Mouse (Mus musculus) midbrain, embryonic 10.5 days (tissue): ENCODE results near the gene Ccdc137. TPM values are rescaled to one million over a fixed set of nuclear protein-coding genes. Genes with fewer than 3 reads are reported as not detected.
A peak's percentile ranks its signal among the peaks of the same experiment; 100 is the strongest.
"Not testable (repeated sequence)": the region's sequence is repeated elsewhere in the genome, so short reads cannot be mapped to it uniquely, and the experiment has no call there.

Source experiments
- DNase-seq: peaks from one replicate; pipeline ENCODE4 v3.0.0-alpha.2; 2017; ENCODE audit warnings: low spot score
- H3K27ac ChIP-seq: fragments of 300-500 bp; sonication (generic); replicated peaks from 2 replicates; pipeline ENCODE4 v1.5.1; 2016; ENCODE audit warnings: mild to moderate bottlenecking
- H3K27me3 ChIP-seq: fragments of 300-500 bp; sonication (generic); 2 replicates; pipeline ENCODE4 v1.6.1; 2016; ENCODE audit warnings: low read depth, mild to moderate bottlenecking; ENCODE audit not compliant: poor library complexity, severe bottlenecking
- H3K36me3 ChIP-seq: fragments of 300-500 bp; sonication (generic); 2 replicates; pipeline ENCODE4 v1.6.1; 2016; ENCODE audit warnings: mild to moderate bottlenecking, moderate library complexity
- H3K4me1 ChIP-seq: fragments of 300-500 bp; sonication (generic); 2 replicates; pipeline ENCODE4 v1.6.1; 2016
- H3K4me3 ChIP-seq: fragments of 300-500 bp; sonication (generic); 2 replicates; pipeline ENCODE4 v1.5.1; 2016; ENCODE audit warnings: mild to moderate bottlenecking, moderate library complexity
- H3K9me3 ChIP-seq: fragments of 300-500 bp; sonication (generic); replicated peaks from 2 replicates; pipeline ENCODE4 v1.6.1; 2016; ENCODE audit warnings: mild to moderate bottlenecking
- WGBS: fragments of 180-500 bp; shearing (Covaris S2); methylation state at CpG from one replicate; pipeline ENCODE4 v1.1.7; 2016; 5-methylcytosine and 5-hydroxymethylcytosine counted together
- polyA plus RNA-seq: library from polyadenylated mRNA; unstranded; fragments of >200 nt; fragmentation: Nextera tagmentation; extraction: Ambion mirVana; gene quantifications from 2 replicates; pipeline ENCODE4 v1.2.1, GENCODE M21; 2016

Gene Ccdc137
- polyA plus RNA-seq: 38.9 and 41.8 TPM in 2 replicates

DNA sequence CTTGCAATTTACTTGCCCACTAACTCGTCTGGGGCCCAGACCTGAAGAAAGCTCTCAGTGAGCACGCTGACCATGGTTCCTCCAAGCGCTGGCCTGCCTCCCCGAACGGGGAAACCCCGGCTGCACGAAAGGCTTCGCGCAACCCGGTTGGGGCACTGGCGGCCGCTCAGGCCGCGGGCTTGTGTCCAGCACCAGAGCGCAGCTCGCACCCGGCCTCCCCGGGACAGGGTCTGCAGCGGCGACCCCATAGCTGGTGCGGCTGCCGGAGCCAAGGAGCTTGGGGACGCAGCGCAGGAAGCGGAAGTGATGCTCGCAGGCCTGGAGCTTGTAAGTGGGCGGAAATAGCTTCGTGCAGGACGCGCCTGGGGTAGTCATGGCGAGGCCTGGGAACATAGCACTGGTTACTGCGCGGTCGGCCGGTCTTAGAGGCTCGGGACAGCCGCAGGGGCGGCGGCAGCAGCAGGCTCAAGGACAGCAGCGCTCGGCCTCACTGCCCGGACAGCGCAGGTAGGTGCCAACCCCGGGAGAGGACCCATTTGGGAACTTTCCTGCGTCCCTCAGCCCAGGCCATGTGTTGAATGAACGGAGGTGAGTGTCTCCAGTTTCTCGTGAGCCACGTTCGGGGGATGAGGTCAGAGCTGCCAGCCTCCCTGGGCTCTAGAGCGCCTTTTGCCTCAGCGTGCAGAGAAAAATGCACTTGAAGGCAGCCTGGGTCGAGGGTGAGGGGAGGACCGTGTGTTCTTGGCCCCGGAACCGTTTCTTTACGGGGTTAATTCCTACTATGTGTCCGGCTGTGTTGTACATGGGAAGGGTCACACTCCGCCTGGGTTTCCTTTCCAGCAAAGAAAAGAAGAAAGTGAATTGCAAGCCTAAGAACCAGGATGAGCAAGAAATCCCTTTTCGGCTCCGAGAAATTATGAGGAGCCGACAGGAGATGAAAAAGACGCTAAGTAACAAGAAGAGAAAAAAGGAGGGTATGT, at the start of gene Ccdc137, which contains the start of gene Oxld1:
TSS of gene Ccdc137 (plus strand) at position 344 of the 980 bp plus-strand sequence.
TSS of gene Oxld1 (minus strand) at position 297 of the 980 bp plus-strand sequence.
- Histone ChIP-seq H3K27me3 (no peaks in the 10 kb centered on the region), H3K36me3 (peaks cover 44% of the 10 kb centered on the region)
- WGBS: 5% methylated on average over 62 of the region's 62 CpGs

DNA sequence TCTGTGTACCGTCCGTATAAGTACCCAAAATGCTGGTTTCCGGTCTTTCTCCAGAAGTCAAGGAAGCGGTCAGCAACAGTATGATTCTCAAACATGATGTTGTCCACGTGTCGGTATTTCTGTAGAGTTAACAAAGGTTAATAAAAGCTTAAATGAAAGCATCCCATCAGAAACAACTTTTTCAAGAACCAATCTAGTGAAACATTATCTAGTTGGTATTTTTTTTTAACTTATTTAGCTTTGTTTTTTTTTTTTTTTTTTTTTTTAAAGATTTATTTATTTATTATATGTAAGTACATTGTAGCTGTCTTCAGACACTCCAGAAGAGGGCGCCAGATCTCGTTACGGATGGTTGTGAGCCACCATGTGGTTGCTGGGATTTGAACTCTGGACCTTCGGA, 44.3 kb upstream of the Ccdc137 start:
- not testable (repeated sequence) for DNase-seq, H3K27ac ChIP-seq, H3K9me3 ChIP-seq, H3K27me3 ChIP-seq, H3K4me3 ChIP-seq, H3K4me1 ChIP-seq
- 94% methylated on average over 9 of the region's 10 CpGs for whole genome bisulfite sequencing
- H3K36me3 ChIP-seq: peaks cover 98% of the 10 kb centered on the region

More for the DNA sequence above, at the start of gene Ccdc137, which contains the start of gene Oxld1:
- H3K9me3 ChIP-seq: no peaks in the 10 kb centered on the region
- peaks cover 27% of the 10 kb centered on the region for H3K4me1 ChIP-seq
- peak within 1 kb of the TSS; percentile 94 for H3K27ac ChIP-seq
- peak within 1 kb of the TSS; percentile 94 for H3K4me3 ChIP-seq
- DNase-seq: peak; percentile 88

DNA sequence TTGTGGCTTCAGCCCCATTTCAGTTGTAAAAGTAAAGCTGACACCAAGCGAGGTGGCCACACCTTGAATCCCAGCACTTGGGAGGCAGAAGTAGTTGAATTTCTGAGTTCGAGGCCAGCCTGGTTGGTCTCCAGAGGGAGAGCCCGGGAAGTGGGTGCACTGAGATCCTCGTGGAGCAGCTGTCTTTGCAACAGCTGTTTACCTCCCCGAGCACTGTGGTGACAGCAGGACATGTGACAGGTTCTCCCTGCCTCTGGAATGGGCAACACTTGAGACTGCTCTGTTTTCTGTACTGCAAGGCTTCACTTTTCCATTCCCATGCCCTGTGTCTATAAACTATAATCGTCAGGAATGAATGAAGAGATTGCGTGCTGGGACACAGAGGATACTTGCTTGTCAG, 40.1 kb upstream of the Ccdc137 start:
- Histone ChIP-seq H3K27me3 (no peaks in the 10 kb centered on the region), H3K36me3 (peaks cover 97% of the 10 kb centered on the region), H3K4me1 (no peaks in the 10 kb centered on the region), H3K27ac (no peak overlapping the region), H3K4me3 (no peak overlapping the region), H3K9me3 (no peaks in the 10 kb centered on the region)
- 94% methylated on average over 7 of the region's 7 CpGs for WGBS
- no peak for DNase-seq

DNA sequence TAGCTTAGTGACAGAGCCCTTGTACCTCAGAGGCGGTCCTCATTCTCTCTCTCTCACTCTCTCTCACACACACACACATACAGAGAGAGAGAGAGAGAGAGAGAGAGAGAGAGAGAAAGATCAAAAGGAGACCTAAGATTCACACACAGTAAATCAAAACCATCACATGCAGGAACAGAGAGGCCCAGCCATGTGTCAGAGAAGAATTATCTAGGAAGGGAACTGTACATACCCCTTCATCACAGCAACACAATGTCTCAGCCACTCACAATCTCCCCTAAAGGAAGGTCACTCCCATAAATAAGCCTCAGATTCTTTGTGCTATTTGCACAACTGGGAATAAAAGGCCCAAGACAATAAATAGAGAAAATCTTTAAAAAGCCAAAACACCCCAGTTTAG, 39.3 kb upstream of the Ccdc137 start:
- Histone ChIP-seq H3K4me1 (no peaks in the 10 kb centered on the region), H3K27me3 (no peaks in the 10 kb centered on the region), H3K27ac (no peak overlapping the region), H3K4me3 (no peak overlapping the region), H3K9me3 (no peaks in the 10 kb centered on the region), H3K36me3 (peaks cover 97% of the 10 kb centered on the region)
- DNase-seq: no peak
- WGBS: 94% methylated on average over 1 of the region's 1 CpGs

DNA sequence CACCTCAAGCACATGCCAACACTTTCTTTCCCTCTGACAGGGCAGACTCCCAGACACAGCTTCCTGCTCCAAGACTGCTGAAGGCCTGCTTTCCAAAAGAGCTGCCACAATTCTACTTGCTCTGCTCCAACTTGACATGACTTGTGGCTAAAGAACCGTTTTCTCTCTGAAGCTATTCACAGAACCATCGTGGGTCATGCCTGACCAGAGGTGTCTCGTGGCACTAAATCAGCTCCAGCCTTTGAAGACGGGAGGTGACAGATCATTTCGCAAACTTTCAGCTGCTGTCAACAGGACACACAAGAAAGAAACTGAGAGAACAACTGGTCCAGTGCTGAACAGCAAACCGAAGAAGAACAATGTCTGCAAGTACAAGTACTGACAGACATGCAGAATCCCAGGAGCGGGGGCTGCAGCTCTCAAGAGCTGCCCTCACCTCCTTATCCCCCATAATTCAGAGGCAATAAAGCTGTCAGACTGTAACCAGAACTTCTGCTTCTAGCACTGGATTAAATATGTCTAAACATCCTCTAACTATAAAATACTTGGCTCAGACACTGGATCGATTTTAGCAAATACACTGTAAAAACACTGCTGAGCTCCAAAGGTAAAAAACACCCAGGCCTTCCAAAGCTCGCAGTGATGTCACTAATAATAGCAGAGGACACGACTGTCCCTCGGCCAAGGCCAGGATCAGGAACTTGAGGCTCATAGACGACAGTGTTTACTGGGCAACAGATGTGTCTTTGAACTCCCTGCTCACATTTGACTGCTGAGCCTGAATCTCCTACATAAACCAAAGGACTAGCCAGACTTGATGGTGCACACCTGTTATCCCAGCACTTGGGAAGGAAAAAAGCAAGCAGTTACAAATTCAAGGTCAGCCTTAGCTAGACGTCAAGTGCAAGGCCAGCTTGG, 35.0 kb upstream of the Ccdc137 start:
- H3K27ac ChIP-seq: no peak overlapping the region
- no peaks in the 10 kb centered on the region for H3K4me1 ChIP-seq
- H3K27me3 ChIP-seq: no peaks in the 10 kb centered on the region
- DNase-seq: no peak
- 93% methylated on average over 13 of the region's 13 CpGs for WGBS
- H3K36me3 ChIP-seq: peaks cover 91% of the 10 kb centered on the region
- no peak overlapping the region for H3K4me3 ChIP-seq
- H3K9me3 ChIP-seq: no peaks in the 10 kb centered on the region

DNA sequence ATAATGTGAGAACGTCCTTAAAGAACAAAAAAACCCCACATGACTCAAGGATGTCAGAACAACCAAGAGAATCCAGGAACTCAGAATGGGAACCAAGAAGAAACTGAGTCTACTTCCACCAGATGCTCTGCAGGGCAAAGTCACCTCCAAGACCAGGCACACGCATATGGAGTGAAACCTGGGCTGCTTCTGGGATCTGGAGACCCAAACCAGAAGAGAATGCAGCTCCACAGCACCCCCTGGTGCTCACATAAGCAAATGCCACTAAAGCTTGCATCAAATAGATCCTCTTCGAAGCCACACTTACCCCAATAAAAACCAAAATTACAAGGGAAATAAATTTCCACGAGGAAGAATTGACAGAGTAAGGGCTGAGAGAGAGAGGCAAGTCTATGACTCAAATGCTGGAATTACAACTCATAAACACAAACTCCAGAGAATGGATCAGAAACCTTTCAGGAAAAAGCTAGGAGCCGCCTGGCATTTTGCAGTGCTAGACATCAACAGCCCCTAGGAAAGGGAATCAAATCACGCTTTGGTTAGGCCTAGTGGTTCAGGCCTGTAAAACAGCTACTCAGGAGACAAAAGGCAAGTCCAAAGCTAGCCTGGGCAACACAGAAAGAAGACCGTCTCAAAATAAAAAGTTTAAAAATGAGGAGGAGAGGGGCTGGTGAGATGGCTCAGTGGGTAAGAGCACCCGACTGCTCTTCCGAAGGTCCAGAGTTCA, 34.2 kb upstream of the Ccdc137 start:
- Histone ChIP-seq H3K27me3 (no peaks in the 10 kb centered on the region), H3K9me3 (no peaks in the 10 kb centered on the region), H3K4me3 (no peak overlapping the region), H3K27ac (no peak overlapping the region), H3K36me3 (peaks cover 91% of the 10 kb centered on the region), H3K4me1 (no peaks in the 10 kb centered on the region)
- 77% methylated on average over 9 of the region's 9 CpGs for WGBS
- DNase-seq: peak; percentile 48

DNA sequence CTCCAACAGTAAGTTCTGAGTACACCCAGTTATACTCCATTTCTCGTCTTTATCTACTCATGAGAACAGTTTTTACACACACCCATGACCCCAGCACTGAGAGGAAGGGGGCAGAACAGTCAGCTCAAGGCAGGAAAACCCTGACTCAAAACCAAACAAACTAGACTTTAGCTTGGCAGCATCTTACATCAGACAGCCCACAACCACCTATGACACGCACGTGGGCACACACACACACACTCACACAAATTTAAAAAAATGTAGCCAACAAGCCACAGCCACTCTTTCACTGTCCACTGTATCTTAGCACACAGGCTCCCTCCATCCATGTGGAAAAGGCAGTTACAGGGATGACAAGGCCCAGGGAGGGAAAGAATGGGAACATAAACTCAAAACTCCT, 31.2 kb upstream of the Ccdc137 start:
- H3K4me1 ChIP-seq: no peaks in the 10 kb centered on the region
- no peak overlapping the region for H3K4me3 ChIP-seq
- H3K36me3 ChIP-seq: peaks cover 91% of the 10 kb centered on the region
- no peak for DNase-seq
- H3K27ac ChIP-seq: no peak overlapping the region
- WGBS: 94% methylated on average over 3 of the region's 3 CpGs
- no peaks in the 10 kb centered on the region for H3K27me3 ChIP-seq
- H3K9me3 ChIP-seq: no peaks in the 10 kb centered on the region

DNA sequence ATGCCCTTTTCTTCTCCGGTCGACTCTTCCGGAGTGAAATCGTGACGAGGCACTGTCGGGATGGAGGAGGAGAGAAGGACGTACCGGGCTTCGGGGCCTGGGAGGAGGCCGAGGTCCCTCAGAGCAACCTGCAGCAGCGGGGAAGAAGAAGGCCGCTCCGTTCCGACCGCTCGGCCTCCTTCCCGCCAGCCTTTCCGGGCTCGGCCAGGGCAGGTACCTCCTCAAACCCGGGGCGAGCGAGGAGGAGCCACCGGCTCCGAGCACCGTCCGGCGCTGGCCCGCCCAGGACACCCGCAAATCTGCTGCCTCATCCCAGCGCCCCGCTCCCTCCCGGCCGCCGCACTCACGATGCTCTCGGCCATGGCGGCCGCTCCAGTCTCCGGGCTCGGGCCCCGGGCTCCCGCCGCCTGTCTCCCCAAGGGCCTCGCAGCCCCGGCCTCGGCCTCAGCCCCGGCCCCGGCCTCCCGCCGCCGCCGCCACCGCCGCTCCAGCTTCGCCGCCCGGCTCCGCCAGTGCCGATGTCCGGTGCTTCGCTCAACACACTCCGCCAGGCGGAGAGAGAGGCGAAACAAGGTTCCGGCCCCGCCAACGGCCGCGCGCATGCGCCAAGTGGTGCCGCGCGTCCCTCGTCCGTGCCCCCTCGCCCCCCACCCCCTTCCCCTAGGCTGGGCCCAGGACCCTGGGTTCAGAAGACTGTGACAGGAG, 20.6 kb upstream of the Ccdc137 start, which contains the start of gene Nploc4:
TSS of gene Nploc4 (minus strand) at position 557 of the 705 bp plus-strand sequence.
- peak; percentile 94 for DNase-seq
- peak within 1 kb of the TSS; percentile 96 for H3K27ac ChIP-seq
- peak within 1 kb of the TSS; percentile 81 for H3K4me3 ChIP-seq
- H3K4me1 ChIP-seq: peaks cover 18% of the 10 kb centered on the region
- WGBS: under 1% methylated on average over 69 of the region's 77 CpGs
- no peaks in the 10 kb centered on the region for H3K27me3 ChIP-seq
- peaks cover 30% of the 10 kb centered on the region for H3K36me3 ChIP-seq
- H3K9me3 ChIP-seq: no peaks in the 10 kb centered on the region

DNA sequence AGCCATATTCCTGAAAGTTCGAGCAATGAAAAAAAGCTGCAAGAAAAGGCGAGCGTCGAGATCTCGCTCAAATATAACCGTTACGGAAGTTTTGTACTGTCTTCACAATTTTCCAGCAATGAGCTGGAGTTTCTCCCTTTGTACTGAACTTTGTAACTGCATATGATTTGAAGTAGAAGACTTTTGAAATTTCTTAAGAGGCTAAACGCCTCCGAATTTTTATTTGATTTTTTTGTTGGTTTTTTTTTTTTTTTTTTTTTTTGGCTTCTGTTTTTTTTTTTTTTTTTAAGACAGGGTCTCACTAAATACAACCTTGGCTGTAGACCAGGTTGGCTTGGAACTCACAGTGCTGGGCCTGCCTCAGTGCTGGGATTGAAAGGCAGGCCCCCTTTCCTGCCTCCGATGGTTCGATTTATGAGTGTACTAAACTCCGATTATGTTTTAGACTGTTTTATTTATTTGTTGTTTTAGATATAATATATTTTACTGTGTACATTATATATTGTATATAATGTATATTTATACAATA, 20.0 kb upstream of the Ccdc137 start:
- no peak for DNase-seq
- peak overlapping the region; percentile 81 for H3K4me3 ChIP-seq
- no peaks in the 10 kb centered on the region for H3K27me3 ChIP-seq
- H3K9me3 ChIP-seq: no peaks in the 10 kb centered on the region
- WGBS: 34% methylated on average over 12 of the region's 12 CpGs
- peak overlapping the region; percentile 96 for H3K27ac ChIP-seq
- peaks cover 24% of the 10 kb centered on the region for H3K36me3 ChIP-seq
- peaks cover 18% of the 10 kb centered on the region for H3K4me1 ChIP-seq

DNA sequence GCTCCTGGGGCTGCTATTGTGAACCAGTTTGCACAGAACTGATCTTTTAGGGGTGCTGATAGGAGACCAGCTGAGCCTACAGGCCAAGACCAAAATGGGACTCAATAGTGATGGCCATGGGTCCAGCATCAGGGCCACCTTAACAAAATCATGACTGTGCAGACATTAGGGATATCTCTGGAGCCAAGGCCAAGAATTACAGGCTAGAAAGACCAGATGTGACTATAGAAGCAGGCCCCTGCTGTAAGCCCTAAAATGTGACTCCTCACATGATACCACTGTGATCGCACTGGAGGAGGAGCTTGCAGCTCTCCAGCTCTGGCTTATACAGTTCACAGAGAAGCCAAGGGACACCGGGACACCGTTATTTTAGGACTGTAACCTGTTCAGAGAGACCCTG, 15.6 kb upstream of the Ccdc137 start, which contains the start of gene Tspan10:
TSS of gene Tspan10 (plus strand) at position 301 of the 400 bp plus-strand sequence.
- H3K9me3 ChIP-seq: no peaks in the 10 kb centered on the region
- no peak for DNase-seq
- no peaks in the 10 kb centered on the region for H3K27me3 ChIP-seq
- 91% methylated on average over 3 of the region's 3 CpGs for WGBS
- no peaks in the 10 kb centered on the region for H3K36me3 ChIP-seq
- H3K4me1 ChIP-seq: 0 out of 2 replicates have a peak, but pooled peaks cover 5% of the 10 kb centered on the region
- H3K4me3 ChIP-seq: peak within 1 kb of the TSS; percentile 3; the same call in 1 of the 2 replicates
- H3K27ac ChIP-seq: no peak within 1 kb of the TSS

DNA sequence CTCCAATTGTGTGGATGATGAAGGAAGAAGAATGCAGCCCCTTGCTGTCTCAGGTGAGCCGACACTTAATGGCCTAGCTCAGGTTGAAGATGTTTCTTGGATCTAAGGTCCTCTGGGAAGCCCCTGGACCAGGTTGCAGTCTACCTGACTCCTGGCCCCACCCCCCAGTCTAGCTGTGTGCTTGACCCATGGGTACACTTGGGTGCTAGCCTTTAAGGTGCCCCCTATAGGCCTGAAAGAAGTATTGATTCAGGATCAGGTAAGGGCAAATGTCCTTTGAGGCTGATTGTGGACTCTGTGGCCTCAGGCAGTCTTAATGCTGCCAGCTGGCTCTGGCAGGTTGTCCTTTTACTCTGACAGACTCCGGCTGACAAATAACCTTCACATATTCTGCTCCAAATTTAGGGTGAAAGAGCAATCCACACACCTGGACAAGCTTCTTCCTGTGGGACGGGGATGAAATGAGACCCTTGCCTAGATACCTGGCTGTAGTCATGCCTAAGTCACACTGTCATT, 15.1 kb upstream of the Ccdc137 start:
- no peaks in the 10 kb centered on the region for H3K4me1 ChIP-seq
- no peak overlapping the region for H3K27ac ChIP-seq
- DNase-seq: no peak
- peak overlapping the region; percentile 3; the same call in 1 of the 2 replicates for H3K4me3 ChIP-seq
- no peaks in the 10 kb centered on the region for H3K36me3 ChIP-seq
- H3K9me3 ChIP-seq: no peaks in the 10 kb centered on the region
- WGBS: 91% methylated on average over 3 of the region's 3 CpGs
- no peaks in the 10 kb centered on the region for H3K27me3 ChIP-seq
